In the genomic region with DNA sequence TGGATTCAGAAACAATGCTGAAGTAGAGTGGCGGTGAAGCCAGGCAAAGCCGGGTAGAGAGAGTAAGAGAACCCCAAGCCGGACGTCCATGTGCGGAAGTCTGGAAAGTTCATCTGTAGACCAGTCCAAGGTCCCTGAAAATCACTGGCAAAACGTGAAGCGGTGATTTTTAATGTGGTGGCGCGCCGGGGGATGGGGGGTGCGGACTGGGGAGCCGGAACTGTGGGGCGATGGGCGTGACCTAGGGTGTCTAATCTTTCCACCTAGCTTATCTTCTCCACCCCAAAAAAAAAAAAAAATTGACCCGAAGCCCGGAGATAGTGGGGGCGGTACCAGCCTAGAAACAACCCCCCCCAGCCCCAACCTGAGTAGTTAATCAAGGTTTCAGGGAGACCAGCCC, we compare ENCODE assay signal across 14 mouse cellular contexts. TPM values are rescaled to one million over a fixed set of nuclear protein-coding genes. Genes with fewer than 3 reads are reported as not detected.
DNase-seq lines count a peak whose midpoint lies in the region; ATAC-seq and TF ChIP-seq lines count a peak whose summit lies in the region.
"Had no signal": no experiment of that assay in that cellular context is flagged by ENCODE, and none has a peak within 500 bp of the region (broad histone marks: within the 10 kb centered on the region; RNA-seq: fewer than 3 reads in every experiment).

No protein-coding gene starts in this region.

- no peak for TF ChIP-seq CTCF in intestine, postnatal 0 days (IDR thresholded peaks at IDR 0.05; ENCODE audit: low read depth)

- WGBS in heart, embryonic 11.5 days (ENCODE audit: insufficient replicate concordance): 2% methylated on average over 17 of the region's 17 CpGs
- 2% methylated on average over 17 of the region's 17 CpGs for WGBS in embryonic facial prominence, embryonic 13.5 days
- 1% methylated on average over 17 of the region's 17 CpGs for WGBS in intestine, postnatal 0 days
- 2% methylated on average over 17 of the region's 17 CpGs for WGBS in neural tube, embryonic 13.5 days

- no peaks in the 10 kb centered on the region for H3K36me3 ChIP-seq in heart, embryonic 11.5 days (ENCODE audit: control insufficient read depth, insufficient read depth, low read length)
- no peaks in the 10 kb centered on the region for H3K36me3 ChIP-seq in embryonic facial prominence, embryonic 13.5 days
- H3K36me3 ChIP-seq in intestine, postnatal 0 days (ENCODE audit: control insufficient read depth, insufficient read depth): no peaks in the 10 kb centered on the region
- H3K36me3 ChIP-seq in neural tube, embryonic 13.5 days: peaks cover 7% of the 10 kb centered on the region

- H3K4me3 ChIP-seq in heart, embryonic 11.5 days (ENCODE audit: low read depth, low read length): 0 out of 2 replicates have a peak overlapping the region, but pooled peaks have one; percentile 26
- H3K4me3 ChIP-seq in embryonic facial prominence, embryonic 13.5 days: 0 out of 2 replicates have a peak overlapping the region, but pooled peaks have one; percentile 16
- H3K4me3 ChIP-seq in intestine, postnatal 0 days (ENCODE audit: low read depth, low read length): peak overlapping the region; percentile 11; the same call in 1 of the 2 replicates
- peak overlapping the region; percentile 59 for H3K4me3 ChIP-seq in neural tube, embryonic 13.5 days

- H3K27me3 ChIP-seq in heart, embryonic 11.5 days (ENCODE audit: control insufficient read depth, insufficient read depth, low read length): peaks cover 79% of the 10 kb centered on the region
- peaks cover 94% of the 10 kb centered on the region for H3K27me3 ChIP-seq in embryonic facial prominence, embryonic 13.5 days
- peaks cover 89% of the 10 kb centered on the region for H3K27me3 ChIP-seq in intestine, postnatal 0 days (replicated peaks; ENCODE audit: control insufficient read depth, insufficient read depth, low read length)
- H3K27me3 ChIP-seq in neural tube, embryonic 13.5 days: peaks cover 83% of the 10 kb centered on the region

- H3K9ac ChIP-seq in heart, embryonic 11.5 days (ENCODE audit: low read depth, low read length): no peak overlapping the region
- H3K9ac ChIP-seq in embryonic facial prominence, embryonic 13.5 days: no peak overlapping the region
- no peak overlapping the region for H3K9ac ChIP-seq in intestine, postnatal 0 days (ENCODE audit: low read depth, low read length)
- H3K9ac ChIP-seq in neural tube, embryonic 13.5 days: peak overlapping the region; percentile 92

- H3K4me2 ChIP-seq in heart, embryonic 11.5 days: no peak overlapping the region
- H3K4me2 ChIP-seq in embryonic facial prominence, embryonic 13.5 days: no peak overlapping the region
- H3K4me2 ChIP-seq in intestine, postnatal 0 days (replicated peaks; ENCODE audit: low read depth): no peak overlapping the region
- H3K4me2 ChIP-seq in neural tube, embryonic 13.5 days: peak overlapping the region; percentile 68

- no peak overlapping the region for H3K27ac ChIP-seq in heart, embryonic 11.5 days (ENCODE audit: low read depth, low read length)
- no peak overlapping the region for H3K27ac ChIP-seq in embryonic facial prominence, embryonic 13.5 days
- H3K27ac ChIP-seq in intestine, postnatal 0 days (ENCODE audit: low read depth, low read length): no peak overlapping the region
- peak overlapping the region; percentile 94 for H3K27ac ChIP-seq in neural tube, embryonic 13.5 days (replicated peaks)

- no peaks in the 10 kb centered on the region for H3K9me3 ChIP-seq in heart, embryonic 11.5 days (replicated peaks; ENCODE audit: control insufficient read depth, low read length)
- no peaks in the 10 kb centered on the region for H3K9me3 ChIP-seq in embryonic facial prominence, embryonic 13.5 days
- no peaks in the 10 kb centered on the region for H3K9me3 ChIP-seq in intestine, postnatal 0 days (ENCODE audit: control insufficient read depth)
- no peaks in the 10 kb centered on the region for H3K9me3 ChIP-seq in neural tube, embryonic 13.5 days

- DNase-seq in heart, postnatal 14 days: no peak
- no peak for DNase-seq in natural killer cell, adult 2 months (ENCODE audit: low spot score in 2 of 2)
- no peak for DNase-seq in adrenal gland, postnatal 36 days
- no peak for DNase-seq in left cerebral cortex, postnatal 4 days
- DNase-seq: kidney, postnatal 14 days; lung, postnatal 10 days had no signal

- intact Hi-C loops in heart, postnatal 14 days (cut with DNase I): no loop called here
- intact Hi-C loops in left cerebral cortex, postnatal 4 days (cut with DNase I): no loop called here

- H3K4me1 ChIP-seq in heart, embryonic 11.5 days (ENCODE audit: control insufficient read depth, insufficient read depth, low read length): peaks cover 17% of the 10 kb centered on the region
- H3K4me1 ChIP-seq in embryonic facial prominence, embryonic 13.5 days: peaks cover 31% of the 10 kb centered on the region
- no peaks in the 10 kb centered on the region for H3K4me1 ChIP-seq in intestine, postnatal 0 days (replicated peaks; ENCODE audit: control insufficient read depth, insufficient read depth, low read length)
- peaks cover 38% of the 10 kb centered on the region for H3K4me1 ChIP-seq in neural tube, embryonic 13.5 days (replicated peaks)

- ATAC-seq in heart, embryonic 11.5 days (replicated peaks; ENCODE audit: insufficient number of reproducible peaks, low FRiP score, low TSS enrichment): no peak
- no peak for ATAC-seq in embryonic facial prominence, embryonic 13.5 days (ENCODE audit: insufficient number of reproducible peaks, insufficient read depth, low FRiP score, low TSS enrichment, low read depth)
- no peak for ATAC-seq in intestine, postnatal 0 days
- no peak for ATAC-seq in neural tube, embryonic 13.5 days (ENCODE audit: low read depth)

RNA-seq across cellular contexts. Expression of gene Lhx5, which starts 6.0 kb away (rescaled TPM):
- 0.11 TPM in 1 of 2 replicates, not detected in the other for polyA plus RNA-seq in heart, embryonic 11.5 days (2014; fragmentation: Nextera tagmentation; extraction: Ambion mirVana)
- not detected for total RNA-seq in heart, postnatal 14 days (2021)
- polyA plus RNA-seq in embryonic facial prominence, embryonic 13.5 days (2015; fragmentation: Nextera tagmentation; extraction: Ambion mirVana): 0.10 and 0.44 TPM in 2 replicates
- polyA plus RNA-seq in intestine, postnatal 0 days (2015; fragmentation: Nextera tagmentation; extraction: Ambion mirVana): 0.04 TPM in 1 of 2 replicates, not detected in the other
- 42.0 and 46.0 TPM in 2 replicates for polyA plus RNA-seq in neural tube, embryonic 13.5 days (2015; fragmentation: Nextera tagmentation; extraction: Ambion mirVana)
- not detected for total RNA-seq in adrenal gland, postnatal 36 days (2021)
- 1 to 10 TPM in 1 of 2 experiments, under 1 TPM in 1; 0.86 to 1.4 TPM for total RNA-seq in left cerebral cortex, postnatal 4 days (2021)
- polyA plus RNA-seq: C2C12; gonadal fat pad, adult 2 months had no signal

RNA-seq across cellular contexts. Expression of gene Sdsl, which starts 35.1 kb away (rescaled TPM):
- 6.6 and 8.6 TPM in 2 replicates for polyA plus RNA-seq in heart, embryonic 11.5 days (2014; fragmentation: Nextera tagmentation; extraction: Ambion mirVana)
- total RNA-seq in heart, postnatal 14 days (2021): 10 to 100 TPM in 1 of 2 experiments, 1 to 10 TPM in 1; 8.7 to 10.9 TPM
- polyA plus RNA-seq in embryonic facial prominence, embryonic 13.5 days (2015; fragmentation: Nextera tagmentation; extraction: Ambion mirVana): 2.0 and 2.5 TPM in 2 replicates
- 21.2 and 21.5 TPM in 2 replicates for polyA plus RNA-seq in intestine, postnatal 0 days (2015; fragmentation: Nextera tagmentation; extraction: Ambion mirVana)
- polyA plus RNA-seq in neural tube, embryonic 13.5 days (2015; fragmentation: Nextera tagmentation; extraction: Ambion mirVana): 5.2 and 6.9 TPM in 2 replicates
- total RNA-seq in adrenal gland, postnatal 36 days (2021): 10 to 100 TPM; 82.6 to 82.9 TPM
- 1 to 10 TPM; 2.4 to 3.7 TPM for total RNA-seq in left cerebral cortex, postnatal 4 days (2021)

RNA-seq across cellular contexts. Expression of gene Sds, which starts 38.8 kb away (rescaled TPM):
- polyA plus RNA-seq in heart, embryonic 11.5 days (2014; fragmentation: Nextera tagmentation; extraction: Ambion mirVana): 0.18 TPM in 1 of 2 replicates, not detected in the other
- total RNA-seq in heart, postnatal 14 days (2021): not detected
- not detected in 2 replicates for polyA plus RNA-seq in embryonic facial prominence, embryonic 13.5 days (2015; fragmentation: Nextera tagmentation; extraction: Ambion mirVana)
- not detected in 2 replicates for polyA plus RNA-seq in intestine, postnatal 0 days (2015; fragmentation: Nextera tagmentation; extraction: Ambion mirVana)
- polyA plus RNA-seq in neural tube, embryonic 13.5 days (2015; fragmentation: Nextera tagmentation; extraction: Ambion mirVana): not detected in 2 replicates
- 1 to 10 TPM in 1 of 2 experiments, not detected in 1; 1.3 TPM for total RNA-seq in adrenal gland, postnatal 36 days (2021)
- total RNA-seq in left cerebral cortex, postnatal 4 days (2021): not detected
- total RNA-seq: left cerebral cortex, postnatal 14 days had no signal
- polyA plus RNA-seq: embryonic facial prominence, embryonic 11.5 days; gonadal fat pad, adult 2 months had no signal

Comparison
In these comparisons a context has a peak if more than half of its experiments do, and no peak if none do; other contexts are left out.
1. RNA of gene Lhx5, which starts 6.0 kb away (polyA plus RNA-seq): 42.0 to 46.0 TPM in neural tube, embryonic 13.5 days; 0.10 to 0.44 TPM in embryonic facial prominence, embryonic 13.5 days, 0.11 TPM in heart, embryonic 11.5 days and 0.04 TPM in intestine, postnatal 0 days; every median in the first group is over 10 times any median in the second.
2. Peak in every context shown above with its lines, with median percentiles within 50 percentile points of each other: H3K4me3 ChIP-seq.